ENCODE assay signal across 19 mouse cellular contexts in genomic region chr9:7772361-7772760, GRCm38 (mm10).
"Had no signal": no experiment of that assay in that cellular context is flagged by ENCODE, and none has a peak within 500 bp of the region (broad histone marks: within the 10 kb centered on the region; RNA-seq: fewer than 3 reads in every experiment).

No protein-coding gene starts in this region.

- ATAC-seq: liver, postnatal 0 days; lung, postnatal 0 days had no signal

- H3K36me3 ChIP-seq: neural tube, embryonic 15.5 days had no signal

- H3K9ac ChIP-seq: limb, embryonic 12.5 days; limb, embryonic 15.5 days; liver, embryonic 14.5 days; liver, postnatal 0 days; lung, embryonic 14.5 days; neural tube, embryonic 12.5 days; neural tube, embryonic 15.5 days had no signal

- H3K9me3 ChIP-seq: limb, embryonic 12.5 days; limb, embryonic 15.5 days; neural tube, embryonic 12.5 days; neural tube, embryonic 15.5 days had no signal

- H3K4me3 ChIP-seq: limb, embryonic 12.5 days; limb, embryonic 15.5 days; neural tube, embryonic 12.5 days; neural tube, embryonic 15.5 days had no signal

- H3K27me3 ChIP-seq: limb, embryonic 12.5 days; limb, embryonic 15.5 days; neural tube, embryonic 12.5 days; neural tube, embryonic 15.5 days had no signal

- H3K4me2 ChIP-seq: limb, embryonic 12.5 days; limb, embryonic 15.5 days; liver, embryonic 11.5 days; lung, embryonic 14.5 days; midbrain, embryonic 11.5 days; neural tube, embryonic 12.5 days; neural tube, embryonic 15.5 days had no signal

- DNase-seq: kidney, postnatal 14 days; kidney, postnatal 4 days; left cerebral cortex, postnatal 4 days; liver, postnatal 0 days; lung, embryonic 14.5 days; right cerebral cortex, adult 18-20 months; right cerebral cortex, postnatal 14 days; right cerebral cortex, postnatal 4 days; thymus, adult 2 months had no signal

- H3K27ac ChIP-seq: limb, embryonic 12.5 days; limb, embryonic 15.5 days; liver, embryonic 14.5 days; macrophage; neural tube, embryonic 12.5 days; neural tube, embryonic 15.5 days; stomach, postnatal 0 days had no signal
